8 mouse cellular contexts compared by ENCODE assay signal in the genomic region with DNA sequence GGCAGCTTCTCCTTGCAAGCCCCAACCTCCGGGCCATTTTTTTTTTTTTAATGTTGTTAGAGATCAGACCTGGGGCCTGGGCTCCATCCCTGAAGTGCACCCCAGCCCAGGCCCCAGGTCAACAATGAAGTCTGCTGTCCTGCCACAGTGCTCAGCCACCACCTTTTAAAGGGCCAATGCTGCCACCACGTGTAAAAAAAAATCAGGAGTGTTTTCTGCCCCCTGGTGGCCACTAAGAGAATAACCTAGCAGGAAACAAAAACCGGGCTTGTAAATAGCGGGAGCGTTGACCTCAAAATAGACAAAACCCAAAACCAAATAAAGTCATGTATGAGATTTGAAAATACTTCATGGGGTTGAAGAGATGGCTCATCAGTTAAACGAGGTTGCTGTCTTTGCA. TPM values are rescaled to one million over a fixed set of nuclear protein-coding genes. Genes with fewer than 3 reads are reported as not detected.
A peak's percentile ranks its signal among the peaks of the same experiment; 100 is the strongest.
DNase-seq lines count a peak whose midpoint lies in the region; ATAC-seq and TF ChIP-seq lines count a peak whose summit lies in the region.
"Had no signal": no experiment of that assay in that cellular context is flagged by ENCODE, and none has a peak within 500 bp of the region (broad histone marks: within the 10 kb centered on the region; RNA-seq: fewer than 3 reads in every experiment).

No protein-coding gene starts in this region.

- H3K27ac ChIP-seq in left cerebral cortex, adult 2 months, result no peak overlapping the region
- H3K27ac ChIP-seq in bone marrow macrophage, adult 2 months (ENCODE audit: insufficient read depth, low read depth, low read length), result no peak overlapping the region

- ATAC-seq in erythroblast, adult 5-6 weeks (replicated peaks; ENCODE audit: low FRiP score, poor library complexity, severe bottlenecking), result peak; percentile 65

- intact Hi-C loops in left cerebral cortex, adult 2 months (cut with DNase I), result loop anchor here (1.0 kb wide), 1 partner anchor 43 kb away; no protein-coding TSS in a partner anchor

- no peak overlapping the region for H3K4me3 ChIP-seq in left cerebral cortex, adult 2 months
- no peak overlapping the region for H3K4me3 ChIP-seq in bone marrow macrophage, adult 2 months (ENCODE audit: insufficient read depth, low read length)
- H3K4me3 ChIP-seq: heart, embryonic 13.5 days had no signal

- TF ChIP-seq POLR2A in bone marrow macrophage, adult 2 months (IDR thresholded peaks at IDR 0.05; ENCODE audit: borderline replicate concordance, low read depth, low read length), result no peak

- DNase-seq in left cerebral cortex, adult 2 months (ENCODE audit: extremely low spot score in 1 of 2, low spot score in 2 of 2), result peak in 1 of 2 experiments; percentile 37
- DNase-seq in left cerebral cortex, adult 9 months (ENCODE audit: low spot score in 2 of 2), result no peak
- DNase-seq in ES-CJ7 (ENCODE audit: low read depth, low spot score), result peak; percentile 81
- peak; percentile 64 for DNase-seq in lung, postnatal 10 days
- no peak for DNase-seq in frontal cortex, postnatal 25 days (ENCODE audit: low spot score in 2 of 2)

- TF ChIP-seq CTCF in left cerebral cortex, adult 2 months (IDR thresholded peaks at IDR 0.05), result peak; percentile 89
- TF ChIP-seq CTCF in bone marrow macrophage, adult 2 months (IDR thresholded peaks at IDR 0.05; ENCODE audit: low read depth, low read length), result peak; percentile 78

- peaks cover 3% of the 10 kb centered on the region for H3K4me1 ChIP-seq in bone marrow macrophage, adult 2 months (ENCODE audit: control insufficient read depth, insufficient read depth, low read length)

RNA-seq across cellular contexts. Expression of gene Gga1, which starts 7.2 kb away (rescaled TPM):
- 10 to 100 TPM; 64.8 to 68.2 TPM for total RNA-seq in left cerebral cortex, adult 2 months (2021)
- 68.7 and 76.5 TPM in 2 replicates for polyA plus RNA-seq in bone marrow macrophage, adult 2 months (2012; ENCODE audit: insufficient read depth, insufficient read length, missing spikeins)
- total RNA-seq in erythroblast, adult 5-6 weeks (2015; ENCODE audit: low replicate concordance), result 6.5 and 17.1 TPM in 2 replicates
- total RNA-seq in erythroblast, adult 5-6 weeks (2017; ENCODE audit: low replicate concordance), result 3.5 and 3.7 TPM in 2 replicates

RNA-seq across cellular contexts. Expression of gene Lgals2, which starts 14.4 kb away (rescaled TPM):
- not detected for total RNA-seq in left cerebral cortex, adult 2 months (2021)
- not detected in 2 replicates for polyA plus RNA-seq in bone marrow macrophage, adult 2 months (2012; ENCODE audit: insufficient read depth, insufficient read length, missing spikeins)
- not detected in 2 replicates for total RNA-seq in erythroblast, adult 5-6 weeks (2015; ENCODE audit: low replicate concordance)
- not detected in 2 replicates for total RNA-seq in erythroblast, adult 5-6 weeks (2017; ENCODE audit: low replicate concordance)
- polyA plus RNA-seq: heart, embryonic 13.5 days had no signal

RNA-seq across cellular contexts. Expression of gene Cdc42ep1, which starts 27.4 kb away (rescaled TPM):
- total RNA-seq in left cerebral cortex, adult 2 months (2021), result 10 to 100 TPM; 10.6 to 13.1 TPM
- 0.31 and 0.36 TPM in 2 replicates for polyA plus RNA-seq in bone marrow macrophage, adult 2 months (2012; ENCODE audit: insufficient read depth, insufficient read length, missing spikeins)
- total RNA-seq in erythroblast, adult 5-6 weeks (2015; ENCODE audit: low replicate concordance), result not detected in 2 replicates
- 0.70 TPM in 1 of 2 replicates, not detected in the other for total RNA-seq in erythroblast, adult 5-6 weeks (2017; ENCODE audit: low replicate concordance)

RNA-seq across cellular contexts. Expression of gene Gm49510, which starts 29.7 kb away (rescaled TPM):
- not detected for total RNA-seq in left cerebral cortex, adult 2 months (2021)
- not detected in 2 replicates for polyA plus RNA-seq in bone marrow macrophage, adult 2 months (2012; ENCODE audit: insufficient read depth, insufficient read length, missing spikeins)
- not detected in 2 replicates for total RNA-seq in erythroblast, adult 5-6 weeks (2015; ENCODE audit: low replicate concordance)
- total RNA-seq in erythroblast, adult 5-6 weeks (2017; ENCODE audit: low replicate concordance), result 0.56 and 0.77 TPM in 2 replicates

RNA-seq across cellular contexts. Expression of gene Sh3bp1, which starts 29.8 kb away (rescaled TPM):
- total RNA-seq in left cerebral cortex, adult 2 months (2021), result 10 to 100 TPM; 35.0 to 37.7 TPM
- polyA plus RNA-seq in bone marrow macrophage, adult 2 months (2012; ENCODE audit: insufficient read depth, insufficient read length, missing spikeins), result 158 and 180 TPM in 2 replicates
- 13.6 and 15.2 TPM in 2 replicates for total RNA-seq in erythroblast, adult 5-6 weeks (2015; ENCODE audit: low replicate concordance)
- total RNA-seq in erythroblast, adult 5-6 weeks (2017; ENCODE audit: low replicate concordance), result 4.5 and 8.8 TPM in 2 replicates

Comparison
In these comparisons a context has a peak if more than half of its experiments do, and no peak if none do; other contexts are left out.
1. DNase-seq: peak in ES-CJ7 (single experiment) and lung, postnatal 10 days (single experiment); none in left cerebral cortex, adult 9 months (0 of 2) and frontal cortex, postnatal 25 days (0 of 2).
2. RNA of gene Cdc42ep1, which starts 27.4 kb away (total RNA-seq): 10.6 to 13.1 TPM in left cerebral cortex, adult 2 months; 0.70 TPM in erythroblast, adult 5-6 weeks; every median in the first group is over 4 times any median in the second.